Mouse (Mus musculus): ENCODE data around the gene Il34. TPM values are rescaled to one million over a fixed set of nuclear protein-coding genes. Genes with fewer than 3 reads are reported as not detected.

The Il34 gene
- polyA plus RNA-seq, 1 experiment from 2014 or later: 1.0 TPM

DNA sequence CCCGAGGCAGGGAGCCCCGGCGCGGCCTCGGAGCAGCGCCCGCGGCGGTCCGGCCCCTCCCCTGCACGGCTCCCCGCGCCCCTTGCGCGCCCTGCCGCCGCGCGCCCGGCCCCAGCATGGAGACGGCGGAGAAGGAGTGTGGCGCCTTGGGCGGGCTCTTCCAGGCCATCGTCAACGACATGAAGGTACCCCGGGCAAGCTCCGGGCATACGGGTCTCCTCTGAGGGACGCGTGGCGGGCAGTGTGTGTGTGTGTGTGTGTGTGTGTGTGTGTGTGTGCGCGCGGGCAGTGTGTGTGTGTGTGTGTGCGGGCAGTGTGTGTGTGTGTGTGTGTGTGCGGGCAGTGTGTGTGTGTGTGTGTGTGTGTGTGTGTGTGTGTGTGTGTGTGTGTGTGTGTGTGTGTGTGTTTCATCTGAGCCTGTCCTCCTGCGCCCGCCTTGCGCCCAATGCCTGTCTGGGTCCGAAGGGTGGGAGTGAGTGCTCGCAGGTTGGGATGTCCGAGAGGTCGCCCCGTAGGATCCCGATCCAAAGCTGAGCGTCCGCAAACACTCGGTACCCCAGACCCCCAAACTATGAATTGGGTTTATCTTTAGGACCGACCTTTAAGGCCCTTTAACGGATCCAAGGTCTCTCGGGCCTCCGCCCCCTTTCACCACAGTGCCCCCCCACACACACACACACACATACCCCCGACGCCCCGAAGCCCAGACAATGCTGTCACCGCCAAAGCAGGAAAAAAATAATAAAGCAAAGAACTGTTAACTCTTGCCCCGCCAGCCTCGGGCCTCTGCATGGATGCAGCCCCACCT is 83.9 kb downstream of the Il34 start:
- H3K4me1 ChIP-seq: peaks cover 61% of the 10 kb centered on the region

DNA sequence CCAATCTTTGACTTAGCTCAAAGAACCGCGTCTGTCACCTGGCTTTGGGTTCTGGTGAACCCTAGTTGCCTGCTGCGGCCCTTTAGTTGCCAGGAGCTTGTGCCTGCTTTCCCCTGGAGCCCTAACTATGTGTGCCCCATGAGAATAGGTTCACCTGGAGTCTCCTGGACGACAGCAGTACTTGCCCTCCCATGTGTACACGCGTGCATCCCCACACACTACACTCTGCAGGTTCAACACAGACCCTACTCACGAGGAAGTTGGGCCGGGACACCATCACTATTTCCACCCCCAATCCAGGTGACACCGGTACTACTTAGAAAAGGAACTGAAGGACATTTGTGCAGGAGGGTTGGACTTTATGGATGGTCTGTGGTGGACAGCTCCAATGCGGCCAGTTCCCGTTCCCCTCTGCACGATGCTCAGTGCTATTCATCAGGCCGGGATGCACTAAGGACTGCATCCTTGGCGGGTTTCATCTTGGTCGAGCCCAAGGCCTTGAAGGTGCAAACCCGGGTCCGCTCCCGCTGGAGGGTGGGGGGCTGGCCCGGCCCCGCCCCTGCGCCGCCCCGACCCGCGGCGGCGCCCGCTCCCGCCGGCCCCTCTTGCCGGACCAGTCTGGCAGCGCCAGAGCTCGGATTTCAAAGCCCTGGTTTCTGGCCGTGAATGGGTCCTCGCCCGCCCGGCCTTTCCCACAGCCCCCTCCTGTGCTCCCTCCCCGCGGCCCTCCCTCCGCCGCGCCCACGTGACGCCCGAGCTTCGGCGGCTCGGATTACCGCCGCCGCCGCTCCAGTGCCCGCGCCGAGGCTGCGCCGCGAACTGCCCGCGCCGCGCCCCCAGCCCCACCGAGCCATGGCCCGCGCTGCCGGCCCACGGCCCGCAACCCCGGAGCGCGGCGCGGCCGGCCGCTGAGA is 84.8 kb downstream of the Il34 start, which contains the start of gene Mtss1l:
TSS of gene Mtss1l (plus strand) at position 792 of the 914 bp plus-strand sequence.
- Histone ChIP-seq H3K36me3 (peaks cover 7% of the 10 kb centered on the region), H3K4me1 (peaks cover 65% of the 10 kb centered on the region), H3K27ac (peak within 1 kb of the TSS; percentile 66), H3K9ac (peak within 1 kb of the TSS; percentile 88), H3K27me3 (replicated peaks) (no peaks in the 10 kb centered on the region), H3K4me2 (replicated peaks) (peak within 1 kb of the TSS; percentile 83), H3K9me3 (no peaks in the 10 kb centered on the region), H3K4me3 (peak within 1 kb of the TSS; percentile 75)
- ATAC-seq (ENCODE audit: low FRiP score, low read depth): peak; percentile 82
- WGBS: 3% methylated on average over 64 of the region's 75 CpGs

More for the DNA sequence above, 83.9 kb downstream of the Il34 start:
- Histone ChIP-seq H3K9ac (peak overlapping the region; percentile 88), H3K4me2 (replicated peaks) (peak overlapping the region; percentile 83), H3K36me3 (peaks cover 8% of the 10 kb centered on the region), H3K9me3 (no peaks in the 10 kb centered on the region), H3K4me3 (peak overlapping the region; percentile 75), H3K27me3 (replicated peaks) (no peaks in the 10 kb centered on the region), H3K27ac (peak overlapping the region; percentile 66)
- under 1% methylated on average over 58 of the region's 59 CpGs for WGBS
- ATAC-seq (ENCODE audit: low FRiP score, low read depth): peak; percentile 63

DNA sequence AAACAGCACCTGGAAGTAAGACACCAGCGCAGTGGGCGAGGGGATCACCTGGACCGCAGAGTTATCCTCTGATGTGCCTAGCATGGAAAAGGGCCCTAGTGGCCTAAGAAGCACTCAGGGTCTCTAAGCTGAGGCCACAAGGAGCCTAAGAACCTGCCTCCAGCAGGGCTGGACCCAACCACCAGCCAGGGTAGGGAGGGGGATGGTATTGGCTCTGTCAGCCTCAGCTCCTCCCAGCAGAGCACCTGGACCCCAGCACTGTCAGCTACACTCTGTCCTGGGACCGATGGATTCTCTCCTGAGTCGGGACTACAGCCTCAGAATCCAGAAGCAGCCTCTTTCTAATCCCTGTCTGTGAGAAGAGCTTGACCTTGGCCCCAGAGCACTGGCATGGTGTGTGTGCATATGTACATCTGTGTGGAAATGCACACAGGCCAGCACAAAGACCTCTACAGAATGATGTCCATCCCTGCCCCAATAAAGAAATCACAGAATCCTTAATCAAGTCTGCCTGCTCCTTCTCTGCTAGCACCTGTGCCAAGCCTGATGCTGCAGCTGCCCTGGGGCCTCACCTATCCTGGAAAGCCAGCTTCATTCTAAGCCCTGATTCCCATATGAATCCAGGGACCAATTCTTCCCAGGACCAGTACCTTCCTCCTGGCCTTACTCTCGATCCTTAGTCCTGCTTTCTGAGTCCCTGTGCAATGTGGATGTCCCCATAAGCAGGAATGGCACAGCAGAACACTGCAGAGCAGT is 85.6 kb downstream of the Il34 start:
- Histone ChIP-seq H3K27me3 (replicated peaks) (no peaks in the 10 kb centered on the region), H3K9me3 (no peaks in the 10 kb centered on the region), H3K36me3 (peaks cover 11% of the 10 kb centered on the region), H3K4me3 (no peak overlapping the region), H3K27ac (no peak overlapping the region), H3K4me1 (peaks cover 60% of the 10 kb centered on the region), H3K9ac (peak overlapping the region; percentile 88; the same call in 1 of the 2 replicates), H3K4me2 (replicated peaks) (peak overlapping the region; percentile 83)
- 56% methylated on average over 6 of the region's 6 CpGs for WGBS
- ATAC-seq (ENCODE audit: low FRiP score, low read depth): no peak

DNA sequence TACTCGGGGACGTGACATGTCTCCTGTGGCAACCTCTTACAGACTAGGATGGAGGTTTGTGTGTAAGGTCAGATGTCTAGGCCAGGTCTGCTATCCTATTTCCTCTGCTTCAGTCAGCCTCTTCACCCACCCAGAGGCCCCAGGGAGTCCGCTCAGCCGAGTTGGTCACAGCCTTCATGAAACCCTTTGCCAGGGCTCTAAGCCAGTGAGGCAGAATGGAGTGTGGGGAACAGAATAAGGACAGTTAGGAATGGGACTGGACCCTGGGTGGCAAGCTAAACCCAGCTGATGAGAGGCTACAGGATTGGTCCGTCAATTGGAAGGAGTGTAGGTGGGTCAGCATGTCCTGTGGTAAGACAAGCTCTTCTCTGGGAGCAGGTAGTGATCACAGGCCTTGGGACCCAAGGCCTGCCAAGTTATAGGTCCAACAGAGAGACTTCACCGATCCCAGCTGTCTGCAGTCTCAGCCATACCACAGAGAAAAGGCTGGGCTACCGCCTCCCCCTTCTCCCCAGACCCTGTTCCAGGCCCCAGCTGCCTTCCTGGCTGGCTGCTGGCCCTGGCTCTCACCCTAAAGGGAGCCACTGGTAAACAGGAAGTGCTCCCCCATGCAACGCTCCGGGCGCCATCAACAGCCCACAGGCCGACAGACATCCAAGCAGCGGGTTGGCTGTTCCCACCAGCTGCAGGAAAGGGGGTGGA is 86.6 kb downstream of the Il34 start:
- ATAC-seq (ENCODE audit: low FRiP score, low read depth): no peak
- Histone ChIP-seq H3K4me1 (peaks cover 51% of the 10 kb centered on the region), H3K27ac (no peak overlapping the region), H3K4me3 (no peak overlapping the region), H3K27me3 (replicated peaks) (no peaks in the 10 kb centered on the region), H3K9ac (no peak overlapping the region; the same call in 1 of the 2 replicates), H3K4me2 (replicated peaks) (peak overlapping the region; percentile 9; the same call in 1 of the 2 replicates), H3K9me3 (no peaks in the 10 kb centered on the region), H3K36me3 (peaks cover 17% of the 10 kb centered on the region)
- WGBS: 49% methylated on average over 12 of the region's 12 CpGs

DNA sequence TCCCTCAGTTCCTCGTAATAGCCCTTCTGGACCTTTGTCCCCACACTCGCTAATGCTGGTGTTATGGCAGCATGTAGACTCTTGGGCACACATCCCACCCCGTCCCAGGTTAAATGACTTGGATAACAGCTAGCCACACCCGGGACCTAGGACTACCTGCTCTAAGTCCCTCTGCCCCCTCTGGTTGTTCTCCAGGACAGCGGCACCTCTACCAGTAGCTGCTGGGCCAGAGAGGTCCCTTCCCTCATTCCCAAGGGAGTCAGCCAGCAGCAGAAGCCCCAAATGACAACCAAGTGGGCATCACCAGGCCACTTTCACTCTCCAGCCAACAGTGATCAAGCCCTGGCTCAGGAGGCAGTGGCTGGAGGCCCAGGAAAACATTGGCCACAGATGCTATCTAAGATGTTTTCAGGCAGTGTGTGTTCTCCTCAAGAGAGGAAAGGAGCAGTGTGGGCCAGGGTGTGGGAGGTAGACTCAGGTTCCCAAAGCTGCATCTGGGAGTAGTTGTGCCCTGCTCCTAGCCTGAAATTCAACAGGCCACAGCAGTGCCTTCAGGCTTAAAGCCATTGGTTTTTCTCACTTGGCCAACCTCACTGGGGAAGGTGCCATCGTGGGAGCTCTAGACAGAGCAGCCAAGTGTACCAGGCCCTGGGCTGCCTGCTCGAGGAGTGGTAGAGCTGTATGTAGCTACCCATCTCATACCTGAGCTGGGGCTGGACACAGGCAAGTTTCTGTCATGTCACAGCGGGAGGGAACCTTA is 87.3 kb downstream of the Il34 start:
- Histone ChIP-seq H3K27ac (no peak overlapping the region), H3K9ac (0 out of 2 replicates have a peak overlapping the region, but pooled peaks have one; percentile 23)

DNA sequence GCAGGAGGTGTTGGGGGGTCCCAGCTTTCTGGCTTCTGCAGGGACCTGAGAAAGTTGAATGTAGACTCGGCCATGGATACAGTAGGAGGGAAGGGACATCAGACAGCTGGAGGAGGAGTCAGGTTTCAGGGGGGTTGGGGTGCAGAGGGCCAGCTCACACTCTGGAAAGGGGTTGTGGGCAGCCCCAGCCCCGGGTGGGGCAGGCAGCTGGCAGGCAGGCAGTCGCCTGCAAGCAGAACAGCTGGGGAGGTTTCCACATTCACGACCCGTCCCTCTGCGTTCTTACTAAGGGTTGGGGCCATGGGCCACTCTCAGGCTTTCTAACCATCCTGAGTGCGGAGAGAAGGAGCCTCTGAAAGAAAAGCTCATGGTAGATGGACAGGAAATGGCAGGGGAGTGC is 88.6 kb downstream of the Il34 start:
- no peak overlapping the region for H3K4me3 ChIP-seq
- H3K9ac ChIP-seq: no peak overlapping the region
- H3K4me1 ChIP-seq: peaks cover 33% of the 10 kb centered on the region
- no peaks in the 10 kb centered on the region for H3K27me3 ChIP-seq (replicated peaks)
- H3K36me3 ChIP-seq: peaks cover 31% of the 10 kb centered on the region
- H3K27ac ChIP-seq: no peak overlapping the region
- ATAC-seq (ENCODE audit: low FRiP score, low read depth): no peak
- no peaks in the 10 kb centered on the region for H3K9me3 ChIP-seq
- H3K4me2 ChIP-seq (replicated peaks): no peak overlapping the region
- 69% methylated on average over 7 of the region's 7 CpGs for WGBS

More for the DNA sequence above, 87.3 kb downstream of the Il34 start:
- ATAC-seq (ENCODE audit: low FRiP score, low read depth): no peak
- H3K27me3 ChIP-seq (replicated peaks): no peaks in the 10 kb centered on the region
- no peaks in the 10 kb centered on the region for H3K9me3 ChIP-seq
- peaks cover 18% of the 10 kb centered on the region for H3K36me3 ChIP-seq
- 92% methylated on average over 8 of the region's 8 CpGs for WGBS
- peaks cover 44% of the 10 kb centered on the region for H3K4me1 ChIP-seq
- H3K4me3 ChIP-seq: no peak overlapping the region
- no peak overlapping the region for H3K4me2 ChIP-seq (replicated peaks)

DNA sequence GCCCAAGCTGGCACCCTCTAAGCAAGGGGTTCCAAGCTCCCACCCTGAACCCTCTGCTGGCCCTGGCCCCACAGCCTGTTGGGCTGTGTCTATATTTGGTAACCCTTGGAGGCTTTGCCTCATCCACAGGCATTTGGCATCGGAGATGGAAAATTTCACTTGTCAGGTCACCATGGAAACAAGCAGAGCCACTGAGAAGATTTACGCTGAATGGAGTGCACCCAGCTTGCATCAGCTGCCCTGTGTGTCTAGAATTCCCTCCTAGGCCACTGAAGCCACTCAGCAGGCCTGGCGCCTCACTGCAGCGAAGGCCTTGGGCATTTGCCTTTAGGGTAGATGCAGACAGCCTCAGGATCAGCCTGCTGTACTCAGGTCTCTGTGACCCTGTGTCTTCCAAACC is 89.6 kb downstream of the Il34 start:
- ATAC-seq (ENCODE audit: low FRiP score, low read depth): no peak
- Histone ChIP-seq H3K4me2 (replicated peaks) (no peak overlapping the region), H3K27me3 (replicated peaks) (no peaks in the 10 kb centered on the region), H3K36me3 (peaks cover 41% of the 10 kb centered on the region), H3K9ac (no peak overlapping the region), H3K4me1 (peaks cover 30% of the 10 kb centered on the region), H3K9me3 (no peaks in the 10 kb centered on the region), H3K27ac (no peak overlapping the region; the same call in 1 of the 2 replicates), H3K4me3 (no peak overlapping the region)
- 59% methylated on average over 4 of the region's 4 CpGs for WGBS

DNA sequence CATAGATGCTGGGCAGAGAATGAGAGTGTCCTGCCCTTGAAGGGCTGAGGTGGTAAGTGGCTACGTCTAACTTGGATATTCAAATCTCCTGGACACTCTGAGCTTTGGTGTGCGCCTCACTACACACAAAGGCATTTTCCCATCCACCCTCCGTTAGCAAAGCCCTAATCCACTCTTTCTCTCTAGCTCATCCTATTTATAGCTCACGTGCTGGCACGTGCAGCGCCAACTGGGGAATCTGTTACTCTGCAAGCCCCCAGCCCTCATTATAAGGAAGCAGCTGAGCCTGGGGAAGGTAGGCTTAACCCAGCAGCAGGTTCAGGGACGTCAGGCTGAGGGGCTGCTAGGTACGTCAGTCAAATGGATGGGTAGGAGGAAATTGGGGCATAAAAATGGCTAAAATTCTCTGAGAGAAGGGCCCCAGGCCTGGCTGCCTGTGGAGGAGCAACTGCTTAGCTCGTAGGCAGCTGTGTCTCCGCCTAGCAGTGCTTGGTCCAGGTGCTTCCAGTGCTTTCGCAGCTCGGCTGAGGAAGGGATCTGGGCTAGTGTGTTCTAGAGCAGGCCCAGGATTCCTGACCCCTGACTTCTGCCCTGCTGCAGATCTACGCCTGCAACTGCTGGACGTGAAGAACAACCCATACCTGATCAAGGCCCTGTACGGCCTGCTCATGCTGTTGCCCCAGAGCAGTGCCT is 90.8 kb downstream of the Il34 start:
- peaks cover 26% of the 10 kb centered on the region for H3K4me1 ChIP-seq
- no peak for ATAC-seq (ENCODE audit: low FRiP score, low read depth)
- H3K9me3 ChIP-seq: no peaks in the 10 kb centered on the region
- H3K4me2 ChIP-seq (replicated peaks): no peak overlapping the region
- no peaks in the 10 kb centered on the region for H3K27me3 ChIP-seq (replicated peaks)
- no peak overlapping the region for H3K27ac ChIP-seq
- 85% methylated on average over 15 of the region's 15 CpGs for WGBS
- no peak overlapping the region for H3K9ac ChIP-seq
- H3K4me3 ChIP-seq: no peak overlapping the region
- H3K36me3 ChIP-seq: peaks cover 46% of the 10 kb centered on the region

DNA sequence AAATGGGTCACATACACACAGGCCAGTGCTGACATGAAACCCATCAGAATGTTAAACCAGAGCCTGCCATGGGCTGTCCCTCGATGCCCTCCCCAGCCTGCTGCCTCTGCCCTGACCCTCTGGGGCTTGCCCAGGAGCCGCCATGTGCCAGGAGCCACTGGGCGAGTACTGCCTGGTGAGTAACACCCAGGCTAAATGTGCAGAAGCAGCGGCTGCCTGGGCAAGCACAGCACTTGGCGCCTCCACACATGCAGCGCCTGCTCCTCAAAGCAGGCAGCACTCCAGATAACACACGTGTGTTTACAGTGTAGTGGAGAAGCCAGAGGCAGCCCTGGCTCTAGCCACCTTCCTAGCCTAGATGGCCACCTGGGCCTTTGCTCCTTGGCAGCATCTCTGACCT is 92.7 kb downstream of the Il34 start:
- Histone ChIP-seq H3K4me2 (replicated peaks) (no peak overlapping the region), H3K9me3 (no peaks in the 10 kb centered on the region), H3K27me3 (replicated peaks) (no peaks in the 10 kb centered on the region), H3K27ac (no peak overlapping the region), H3K36me3 (peaks cover 50% of the 10 kb centered on the region), H3K4me3 (no peak overlapping the region), H3K9ac (no peak overlapping the region), H3K4me1 (peaks cover 12% of the 10 kb centered on the region; the same call in 1 of the 2 replicates)
- WGBS: 94% methylated on average over 7 of the region's 7 CpGs
- ATAC-seq (ENCODE audit: low FRiP score, low read depth): no peak

DNA sequence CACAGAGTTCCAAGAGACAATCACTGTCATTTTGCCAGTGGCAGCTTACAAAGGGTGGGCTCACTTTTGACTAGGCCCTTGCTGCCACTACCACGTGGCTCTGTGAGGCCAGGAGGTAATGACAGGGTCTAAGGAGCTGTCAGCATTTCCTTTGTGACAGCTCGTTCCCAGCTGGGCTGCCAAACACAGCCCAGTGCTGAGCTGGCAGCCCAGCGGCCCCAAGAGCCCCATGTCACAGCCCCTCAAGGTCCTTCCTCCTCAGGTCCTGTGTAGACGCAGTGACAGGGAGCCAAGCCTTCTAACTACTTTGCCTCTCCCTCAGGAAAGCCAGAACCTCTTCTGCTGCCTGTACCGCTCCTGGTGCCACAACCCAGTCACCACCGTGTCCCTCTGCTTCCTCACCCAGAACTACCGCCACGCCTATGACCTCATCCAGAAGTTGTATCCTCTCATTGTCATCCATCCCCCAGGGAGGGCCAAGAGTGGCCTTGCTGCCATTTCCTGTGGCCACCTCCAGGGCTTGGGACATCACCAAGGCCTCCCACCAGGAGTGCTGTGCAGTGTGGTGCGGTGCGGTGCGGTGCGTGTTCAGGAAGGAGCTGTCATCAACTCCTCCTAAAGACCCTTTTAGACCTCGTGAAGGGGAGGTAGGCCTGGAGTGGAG is 94.3 kb downstream of the Il34 start:
- Histone ChIP-seq H3K9me3 (no peaks in the 10 kb centered on the region), H3K4me1 (peaks cover 12% of the 10 kb centered on the region; the same call in 1 of the 2 replicates), H3K4me2 (replicated peaks) (no peak overlapping the region), H3K36me3 (peaks cover 52% of the 10 kb centered on the region), H3K4me3 (no peak overlapping the region), H3K9ac (no peak overlapping the region), H3K27ac (no peak overlapping the region), H3K27me3 (replicated peaks) (no peaks in the 10 kb centered on the region)
- no peak for ATAC-seq (ENCODE audit: low FRiP score, low read depth)
- WGBS: 84% methylated on average over 13 of the region's 13 CpGs

Data from neural tube, embryonic 12.5 days (tissue).